Mouse (Mus musculus) kidney, adult 2 months (tissue): Measurements from ENCODE around the gene Rundc3b. TPM values are rescaled to one million over a fixed set of nuclear protein-coding genes. Genes with fewer than 3 reads are reported as not detected.

Source experiments
- DNase-seq: peaks from one replicate; pipeline ENCODE4 v3.0.0; 2021
- H3K27ac ChIP-seq: fragments of 200-500 bp; 2 replicates; pipeline ENCODE4 v1.5.1; 2012; ENCODE audit warnings: low read depth, low read length, control low read depth, inconsistent platforms; ENCODE audit not compliant: insufficient read depth
- H3K27me3 ChIP-seq: fragments of 200-500 bp; replicated peaks from 2 replicates; pipeline ENCODE4 v1.6.1; 2012; ENCODE audit warnings: mild to moderate bottlenecking, moderate library complexity, low read length, inconsistent platforms; ENCODE audit not compliant: control insufficient read depth, insufficient read depth
- H3K36me3 ChIP-seq: fragments of 200-500 bp; 2 replicates; pipeline ENCODE4 v1.6.1; 2012; ENCODE audit warnings: mild to moderate bottlenecking, moderate library complexity, low read length, inconsistent platforms; ENCODE audit not compliant: control insufficient read depth, insufficient read depth
- H3K4me1 ChIP-seq: fragments of 200-500 bp; 2 replicates; pipeline ENCODE4 v1.6.1; 2011; ENCODE audit warnings: low read length; ENCODE audit not compliant: control insufficient read depth, insufficient read depth
- H3K4me3 ChIP-seq: fragments of 200-500 bp; 2 replicates; pipeline ENCODE4 v1.5.1; 2011; ENCODE audit warnings: mild to moderate bottlenecking, low read depth, low read length, control low read depth; ENCODE audit not compliant: insufficient read depth
- CTCF ChIP-seq: fragments of 200-500 bp; conservative IDR thresholded peaks from 2 replicates; pipeline ENCODE4 v1.5.1; 2011; ENCODE audit warnings: low read depth, mild to moderate bottlenecking, control low read depth, low read length, moderate library complexity, mixed read lengths; ENCODE audit not compliant: insufficient read depth, insufficient read length
- POLR2A ChIP-seq: fragments of 200-500 bp; IDR thresholded peaks from one replicate; pipeline ENCODE4 v1.6.1; 2011; ENCODE audit warnings: low read depth, low read length, control low read depth
- WGBS: fragments of 180-500 bp; shearing (Covaris S2); methylation state at CpG from one replicate; pipeline ENCODE4 v1.1.7; 2018; 5-methylcytosine and 5-hydroxymethylcytosine counted together
- polyA plus RNA-seq: library from polyadenylated mRNA; depleted of rRNA; stranded (reverse); fragments of >200 nt; gene quantifications from 2 replicates; pipeline ENCODE4 v1.2.3, GENCODE M21; 2012; rRNA removed

Gene Rundc3b
- polyA plus RNA-seq, 1 experiment = 0.53 TPM

DNA sequence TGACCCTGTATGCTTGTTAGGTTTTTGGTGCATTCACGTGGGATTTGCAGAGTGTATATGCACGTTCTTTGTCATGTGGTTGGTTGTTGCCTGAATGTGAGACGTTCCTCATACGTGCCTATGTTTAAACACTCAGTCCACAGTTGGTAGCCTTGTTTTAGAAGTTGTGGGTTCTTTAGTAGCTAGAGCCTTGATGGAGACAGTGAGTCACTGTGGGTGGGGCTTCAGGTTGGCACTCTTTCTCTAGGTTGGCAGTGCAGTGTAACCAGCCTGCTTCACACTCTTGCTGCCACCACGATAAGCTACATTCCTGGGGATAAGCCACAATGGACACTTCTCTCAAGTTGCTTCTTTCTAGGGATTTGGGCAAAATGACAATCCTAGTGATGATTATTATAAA is 166.2 kb downstream of the Rundc3b start:
- TF ChIP-seq CTCF (no peak), POLR2A (no peak)
- H3K27me3 ChIP-seq = no peaks in the 10 kb centered on the region
- H3K36me3 ChIP-seq = no peaks in the 10 kb centered on the region; the same call in 1 of the 2 replicates
- no peak for DNase-seq
- no peak overlapping the region for H3K27ac ChIP-seq
- H3K4me1 ChIP-seq = no peaks in the 10 kb centered on the region
- WGBS = 91% methylated on average over 5 of the region's 5 CpGs
- H3K4me3 ChIP-seq = no peak overlapping the region

DNA sequence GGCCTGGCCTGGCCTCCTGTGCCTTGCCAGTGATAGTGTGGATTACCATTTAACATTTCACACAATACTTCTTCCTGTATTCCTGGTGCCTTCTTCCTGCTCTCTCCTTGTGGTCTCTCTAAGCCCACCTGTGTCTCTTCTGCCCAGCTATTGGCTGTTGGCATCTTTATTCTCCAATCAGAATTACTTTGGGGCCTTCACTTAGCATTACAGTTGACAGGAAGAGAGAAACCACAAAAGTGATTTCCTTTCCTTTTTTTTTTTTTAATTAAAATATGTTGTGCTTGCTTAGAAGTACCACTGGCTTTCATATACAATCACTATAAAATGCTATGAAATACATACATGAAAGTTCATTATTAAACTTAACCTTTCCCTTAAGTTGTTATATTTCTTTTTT is 167.2 kb downstream of the Rundc3b start:
- no peak for TF ChIP-seq POLR2A
- no peak for TF ChIP-seq CTCF
- no peak overlapping the region for H3K4me3 ChIP-seq
- no peak overlapping the region for H3K27ac ChIP-seq
- H3K4me1 ChIP-seq = no peaks in the 10 kb centered on the region
- H3K36me3 ChIP-seq = no peaks in the 10 kb centered on the region; the same call in 1 of the 2 replicates
- DNase-seq = no peak
- no peaks in the 10 kb centered on the region for H3K27me3 ChIP-seq

Other genes starting within 250 kb of the Rundc3b start
- gene Dbf4, start 200.2 kb downstream of the Rundc3b start, polyA plus RNA-seq = 0.72 and 1.1 TPM in 2 replicates
- gene Slc25a40, start 200.1 kb downstream of the Rundc3b start, polyA plus RNA-seq = 2.0 and 2.2 TPM in 2 replicates
- 4.8 and 4.9 TPM in 2 replicates for gene Abcb1a, start 37.1 kb upstream of the Rundc3b start, polyA plus RNA-seq
- gene Abcb1b, start 175.2 kb upstream of the Rundc3b start, polyA plus RNA-seq = 8.4 and 10.2 TPM in 2 replicates